Mouse (Mus musculus): Measurements from ENCODE around the gene Pdgfc. TPM values are rescaled to one million over a fixed set of nuclear protein-coding genes. Genes with fewer than 3 reads are reported as not detected.

The Pdgfc gene
- total and polyA plus RNA-seq, 2 experiments, result 1.5 to 2.6 TPM

- H3K36me3 ChIP-seq (ENCODE audit: control insufficient read depth, insufficient read depth, low read length), result no peaks in the 10 kb centered on the region
- H3K4me3 ChIP-seq (ENCODE audit: insufficient read depth, low read depth, low read length), result no peak overlapping the region
- no peaks in the 10 kb centered on the region for H3K79me2 ChIP-seq (ENCODE audit: control insufficient read depth, insufficient read depth, low read length)
- TF ChIP-seq CTCF (IDR thresholded peaks at IDR 0.05; ENCODE audit: low read depth, low read length), result no peak
- TF ChIP-seq POLR2A (IDR thresholded peaks at IDR 0.05; ENCODE audit: extremely low read depth, insufficient read depth, low read length), result no peak
- 78% methylated on average over 5 of the region's 5 CpGs for WGBS
- no peaks in the 10 kb centered on the region; the same call in 1 of the 2 replicates for H3K4me1 ChIP-seq (ENCODE audit: control insufficient read depth, insufficient read depth, low read length)
- DNase-seq (ENCODE audit: extremely low read depth, low read depth, low spot score), result no peak
- H3K27ac ChIP-seq (replicated peaks; ENCODE audit: insufficient read depth, low read depth, low read length), result no peak overlapping the region
- no peaks in the 10 kb centered on the region for H3K27me3 ChIP-seq (ENCODE audit: control insufficient read depth, insufficient read depth, low read length)
- no peak overlapping the region for H3K9ac ChIP-seq (ENCODE audit: low read depth, low read length)
Measured at GRCm38 (mm10) chr3:81022266-81022665, 13.9 kb upstream of the Pdgfc start.

- Histone ChIP-seq H3K4me3 (ENCODE audit: insufficient read depth, low read depth, low read length) (no peak overlapping the region), H3K27me3 (ENCODE audit: control insufficient read depth, insufficient read depth, low read length) (no peaks in the 10 kb centered on the region), H3K27ac (replicated peaks; ENCODE audit: insufficient read depth, low read depth, low read length) (no peak overlapping the region), H3K36me3 (ENCODE audit: control insufficient read depth, insufficient read depth, low read length) (no peaks in the 10 kb centered on the region), H3K79me2 (ENCODE audit: control insufficient read depth, insufficient read depth, low read length) (no peaks in the 10 kb centered on the region), H3K4me1 (ENCODE audit: control insufficient read depth, insufficient read depth, low read length) (no peaks in the 10 kb centered on the region), H3K9ac (ENCODE audit: low read depth, low read length) (no peak overlapping the region)
- no peak for DNase-seq (ENCODE audit: extremely low read depth, low read depth, low spot score)
- 86% methylated on average over 1 of the region's 1 CpGs for WGBS
- TF ChIP-seq POLR2A (IDR thresholded peaks at IDR 0.05; ENCODE audit: extremely low read depth, insufficient read depth, low read length) (no peak), CTCF (IDR thresholded peaks at IDR 0.05; ENCODE audit: low read depth, low read length) (no peak)
Measured at GRCm38 (mm10) chr3:81022845-81023244, 13.4 kb upstream of the Pdgfc start.

GRCm38 (mm10) chr3:81023568-81023967, 12.6 kb upstream of the Pdgfc start:
- H3K36me3 ChIP-seq (ENCODE audit: control insufficient read depth, insufficient read depth, low read length), result no peaks in the 10 kb centered on the region
- no peak overlapping the region for H3K4me3 ChIP-seq (ENCODE audit: insufficient read depth, low read depth, low read length)
- no peak overlapping the region for H3K27ac ChIP-seq (replicated peaks; ENCODE audit: insufficient read depth, low read depth, low read length)
- 92% methylated on average over 1 of the region's 1 CpGs for WGBS
- TF ChIP-seq CTCF (IDR thresholded peaks at IDR 0.05; ENCODE audit: low read depth, low read length), result no peak
- no peak for TF ChIP-seq POLR2A (IDR thresholded peaks at IDR 0.05; ENCODE audit: extremely low read depth, insufficient read depth, low read length)
- no peaks in the 10 kb centered on the region for H3K27me3 ChIP-seq (ENCODE audit: control insufficient read depth, insufficient read depth, low read length)
- H3K79me2 ChIP-seq (ENCODE audit: control insufficient read depth, insufficient read depth, low read length), result no peaks in the 10 kb centered on the region
- no peaks in the 10 kb centered on the region for H3K4me1 ChIP-seq (ENCODE audit: control insufficient read depth, insufficient read depth, low read length)
- no peak for DNase-seq (ENCODE audit: extremely low read depth, low read depth, low spot score)
- H3K9ac ChIP-seq (ENCODE audit: low read depth, low read length), result no peak overlapping the region

GRCm38 (mm10) chr3:81025568-81026213, 10.5 kb upstream of the Pdgfc start:
- H3K4me1 ChIP-seq (ENCODE audit: control insufficient read depth, insufficient read depth, low read length), result no peaks in the 10 kb centered on the region
- H3K9ac ChIP-seq (ENCODE audit: low read depth, low read length), result no peak overlapping the region
- no peak overlapping the region for H3K4me3 ChIP-seq (ENCODE audit: insufficient read depth, low read depth, low read length)
- H3K36me3 ChIP-seq (ENCODE audit: control insufficient read depth, insufficient read depth, low read length), result no peaks in the 10 kb centered on the region
- 73% methylated on average over 9 of the region's 9 CpGs for WGBS
- H3K27ac ChIP-seq (replicated peaks; ENCODE audit: insufficient read depth, low read depth, low read length), result no peak overlapping the region
- TF ChIP-seq CTCF (IDR thresholded peaks at IDR 0.05; ENCODE audit: low read depth, low read length) (no peak), POLR2A (IDR thresholded peaks at IDR 0.05; ENCODE audit: extremely low read depth, insufficient read depth, low read length) (no peak)
- DNase-seq (ENCODE audit: extremely low read depth, low read depth, low spot score), result no peak
- no peaks in the 10 kb centered on the region for H3K79me2 ChIP-seq (ENCODE audit: control insufficient read depth, insufficient read depth, low read length)
- H3K27me3 ChIP-seq (ENCODE audit: control insufficient read depth, insufficient read depth, low read length), result no peaks in the 10 kb centered on the region

GRCm38 (mm10) chr3:81028361-81028760, 7.9 kb upstream of the Pdgfc start:
- no peaks in the 10 kb centered on the region for H3K27me3 ChIP-seq (ENCODE audit: control insufficient read depth, insufficient read depth, low read length)
- H3K4me3 ChIP-seq (ENCODE audit: insufficient read depth, low read depth, low read length), result no peak overlapping the region
- H3K4me1 ChIP-seq (ENCODE audit: control insufficient read depth, insufficient read depth, low read length), result no peaks in the 10 kb centered on the region
- TF ChIP-seq CTCF (IDR thresholded peaks at IDR 0.05; ENCODE audit: low read depth, low read length) (no peak), POLR2A (IDR thresholded peaks at IDR 0.05; ENCODE audit: extremely low read depth, insufficient read depth, low read length) (no peak)
- no peak for DNase-seq (ENCODE audit: extremely low read depth, low read depth, low spot score)
- H3K27ac ChIP-seq (replicated peaks; ENCODE audit: insufficient read depth, low read depth, low read length), result no peak overlapping the region
- no peak overlapping the region for H3K9ac ChIP-seq (ENCODE audit: low read depth, low read length)
- H3K36me3 ChIP-seq (ENCODE audit: control insufficient read depth, insufficient read depth, low read length), result no peaks in the 10 kb centered on the region
- WGBS, result 89% methylated on average over 3 of the region's 3 CpGs
- H3K79me2 ChIP-seq (ENCODE audit: control insufficient read depth, insufficient read depth, low read length), result no peaks in the 10 kb centered on the region

GRCm38 (mm10) chr3:81029321-81029720, 6.9 kb upstream of the Pdgfc start:
- no peaks in the 10 kb centered on the region for H3K27me3 ChIP-seq (ENCODE audit: control insufficient read depth, insufficient read depth, low read length)
- H3K27ac ChIP-seq (replicated peaks; ENCODE audit: insufficient read depth, low read depth, low read length), result no peak overlapping the region
- H3K9ac ChIP-seq (ENCODE audit: low read depth, low read length), result no peak overlapping the region
- H3K4me3 ChIP-seq (ENCODE audit: insufficient read depth, low read depth, low read length), result no peak overlapping the region
- 46% methylated on average over 4 of the region's 4 CpGs for WGBS
- H3K79me2 ChIP-seq (ENCODE audit: control insufficient read depth, insufficient read depth, low read length), result no peaks in the 10 kb centered on the region
- DNase-seq (ENCODE audit: extremely low read depth, low read depth, low spot score), result no peak
- H3K4me1 ChIP-seq (ENCODE audit: control insufficient read depth, insufficient read depth, low read length), result no peaks in the 10 kb centered on the region
- TF ChIP-seq CTCF (IDR thresholded peaks at IDR 0.05; ENCODE audit: low read depth, low read length), result no peak
- no peak for TF ChIP-seq POLR2A (IDR thresholded peaks at IDR 0.05; ENCODE audit: extremely low read depth, insufficient read depth, low read length)
- no peaks in the 10 kb centered on the region for H3K36me3 ChIP-seq (ENCODE audit: control insufficient read depth, insufficient read depth, low read length)

Data from liver, adult 2 months (tissue).